Mouse (Mus musculus) gastrocnemius, postnatal 4 days (tissue): ENCODE measurements around the gene S1pr1. TPM values are rescaled to one million over a fixed set of nuclear protein-coding genes. Genes with fewer than 3 reads are reported as not detected.

ENCODE experiments used
- DNase-seq, 2 experiments: peaks; one replicate each; pipeline ENCODE4 v3.0.0; 2021 to 2022; ENCODE audit warnings: low spot score in 2 of 2, mixed read lengths in 2 of 2
- total RNA-seq, 2 experiments: library from RNA; stranded (reverse); gene quantifications; 2 replicates each; pipeline ENCODE4 v1.2.3; 2021

Gene S1pr1
- total RNA-seq, 2 experiments from 2014 or later = 25.4 to 26.6 TPM

DNA sequence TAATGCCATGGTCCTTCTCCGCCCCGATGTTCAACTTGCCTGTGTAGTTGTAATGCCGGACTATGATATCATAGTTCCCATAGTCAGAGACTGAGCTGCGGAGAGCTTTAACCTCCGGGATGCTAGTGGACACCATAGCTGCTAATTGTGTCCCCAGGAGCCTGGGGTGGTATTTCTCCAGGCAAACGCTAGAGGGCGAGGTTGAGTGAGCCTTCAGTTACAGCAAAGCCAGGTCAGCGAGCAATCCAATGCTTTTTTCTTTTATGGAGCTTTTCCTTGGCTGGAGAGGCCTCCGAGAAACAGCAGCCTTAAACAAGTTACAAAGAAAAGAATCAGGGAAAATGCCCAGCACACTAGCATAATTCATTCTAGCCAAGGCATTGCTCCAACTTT, 2.1 kb downstream of the S1pr1 start:
- DNase-seq = peak; percentile 39 to 73

DNA sequence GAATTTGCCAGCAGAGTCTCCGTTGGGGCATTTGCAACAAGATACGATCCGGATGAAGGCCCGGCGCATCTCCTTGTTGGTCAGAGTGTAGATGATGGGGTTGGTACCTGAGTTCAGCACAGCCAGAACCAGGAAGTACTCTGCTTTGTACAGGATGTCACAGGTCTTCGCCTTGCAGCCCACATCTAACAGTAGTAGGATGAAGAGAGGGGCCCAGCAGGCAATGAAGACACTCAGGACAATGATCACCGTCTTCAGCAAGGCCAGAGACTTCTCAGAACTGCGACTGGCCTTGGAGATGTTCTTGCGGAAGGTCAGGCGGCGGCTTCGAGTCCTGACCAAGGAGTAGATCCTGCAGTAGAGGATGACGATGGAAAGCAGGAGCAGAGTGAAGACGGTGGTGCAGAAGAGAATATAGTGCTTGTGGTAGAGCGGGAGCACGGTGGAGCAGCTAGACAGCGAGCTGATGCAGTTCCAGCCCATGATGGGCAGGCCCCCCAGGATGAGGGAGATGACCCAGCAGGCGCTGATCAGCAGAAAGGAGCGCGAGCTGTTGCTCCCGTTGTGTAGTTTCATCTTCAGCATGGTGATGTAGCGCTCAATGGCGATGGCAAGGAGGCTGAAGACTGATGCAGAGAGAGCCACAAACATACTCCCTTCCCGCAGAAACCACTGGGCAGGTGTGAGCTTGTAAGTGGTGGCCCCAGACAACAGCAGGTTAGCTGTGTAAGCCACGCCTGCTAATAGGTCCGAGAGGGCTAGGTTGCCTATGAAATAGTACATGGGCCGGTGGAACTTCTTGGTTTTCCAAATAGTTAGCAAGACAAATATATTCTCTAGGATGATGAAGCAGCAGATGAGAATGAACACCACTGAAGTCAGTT, 2.7 kb downstream of the S1pr1 start:
- no peak for DNase-seq

DNA sequence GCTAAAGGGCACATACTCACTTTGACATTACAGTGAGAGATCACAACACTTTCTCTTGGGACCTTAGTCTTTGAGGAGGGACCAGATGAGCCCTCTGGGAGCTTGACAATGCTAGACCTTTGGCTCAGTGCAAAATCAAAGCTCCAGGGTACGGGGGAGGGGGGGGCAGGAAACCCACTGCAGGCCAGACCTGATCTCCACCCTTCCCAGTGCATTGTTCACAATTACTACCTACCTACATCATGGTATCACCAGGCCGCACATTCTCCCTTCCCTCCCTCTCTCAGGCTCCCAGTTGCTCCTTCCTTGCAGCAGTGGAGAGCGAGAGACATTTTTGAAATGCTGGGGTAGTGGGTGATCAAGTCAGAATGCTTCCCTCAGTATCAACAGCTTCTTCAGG, 3.5 kb downstream of the S1pr1 start:
- DNase-seq = no peak

DNA sequence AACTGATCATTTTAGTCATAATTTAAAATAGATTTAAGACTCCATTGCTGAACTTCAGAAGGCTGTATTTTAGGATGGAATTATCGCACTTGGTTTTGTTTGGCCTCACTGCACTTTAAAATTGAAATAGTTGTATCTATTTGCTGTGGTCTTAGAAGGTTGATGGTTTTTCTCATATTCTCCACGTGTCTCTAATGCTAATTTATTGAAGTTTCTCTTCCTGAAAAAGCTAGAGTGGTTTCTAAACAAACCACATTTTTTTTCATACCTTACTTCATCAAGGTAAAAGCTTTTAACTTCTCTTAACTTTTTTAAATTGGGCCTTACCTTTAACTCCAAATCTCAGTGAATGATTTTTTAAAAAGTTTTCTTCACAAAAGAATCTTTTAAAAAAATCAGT, 4.8 kb downstream of the S1pr1 start:
- no peak for DNase-seq

DNA sequence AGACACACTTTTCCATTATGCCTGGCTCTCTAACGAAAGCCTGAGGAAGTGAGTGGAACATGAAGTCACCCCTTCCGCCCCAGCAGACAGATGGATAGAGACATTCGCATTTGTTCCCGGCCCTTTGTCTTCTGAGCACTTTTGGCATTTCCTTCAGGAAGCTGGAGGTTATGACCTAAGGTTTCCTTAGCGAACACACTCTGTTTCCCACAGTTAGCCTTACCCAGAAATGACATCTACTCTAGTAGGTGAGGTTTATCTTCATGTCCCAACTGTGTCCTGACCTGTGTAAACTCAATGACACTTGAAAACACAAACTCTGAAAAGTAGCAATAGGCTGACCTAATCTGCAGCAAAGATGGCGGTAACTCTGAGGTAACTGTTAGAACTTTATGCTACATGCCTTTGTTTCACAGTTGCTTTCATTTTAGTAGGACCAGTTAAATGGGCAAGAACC, 5.7 kb downstream of the S1pr1 start:
- DNase-seq = no peak

DNA sequence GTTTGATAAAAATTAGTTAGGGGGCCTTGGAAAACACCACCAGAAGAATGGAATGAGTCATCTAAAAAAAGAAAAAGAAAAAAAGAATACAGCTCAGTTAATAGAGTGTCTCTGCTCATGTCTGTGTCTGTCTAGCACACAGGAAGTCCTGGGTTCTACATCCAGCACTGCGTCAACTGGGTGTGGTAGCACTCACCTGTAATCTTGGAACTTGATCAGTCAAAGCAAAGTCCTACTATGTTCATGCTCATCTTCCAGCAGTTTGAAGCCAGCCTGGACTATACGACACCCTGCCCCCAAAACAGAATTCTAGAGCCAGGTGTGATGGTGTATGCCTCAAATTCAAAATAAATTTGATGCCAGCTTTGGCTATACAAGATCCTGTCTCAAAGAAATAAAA, 8.1 kb downstream of the S1pr1 start:
- no peak for DNase-seq

DNA sequence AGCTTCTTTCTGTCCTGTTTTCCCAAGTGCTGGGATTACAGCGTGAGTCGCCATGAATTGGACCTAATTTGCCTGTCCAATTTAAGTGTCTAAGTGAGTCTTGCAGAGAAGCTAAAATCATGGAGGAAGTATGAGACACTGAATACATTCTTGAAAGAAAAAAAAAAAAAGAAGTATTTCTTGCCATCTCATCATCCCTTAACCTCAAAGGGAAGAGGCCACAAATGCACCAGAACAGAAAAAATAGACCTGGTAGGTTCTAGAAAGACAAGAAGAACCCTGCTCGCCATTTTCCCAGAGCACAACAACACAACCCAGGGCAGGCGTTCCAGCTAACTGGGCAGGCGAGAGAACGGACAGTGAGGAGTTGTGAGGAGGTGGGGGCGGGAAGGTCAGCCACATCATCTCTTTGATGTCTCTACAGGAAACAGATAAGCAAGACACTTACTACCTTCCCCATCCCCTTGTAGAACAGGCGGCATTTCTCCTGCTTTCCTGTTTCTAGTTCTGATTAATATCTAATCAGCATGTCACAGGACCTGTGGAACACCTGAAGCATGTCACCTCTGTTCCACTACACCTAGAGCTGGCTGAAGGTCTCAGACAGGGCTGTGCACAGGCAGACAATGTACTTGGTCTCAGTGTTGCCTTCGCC, 10.5 kb downstream of the S1pr1 start:
- DNase-seq = no peak

DNA sequence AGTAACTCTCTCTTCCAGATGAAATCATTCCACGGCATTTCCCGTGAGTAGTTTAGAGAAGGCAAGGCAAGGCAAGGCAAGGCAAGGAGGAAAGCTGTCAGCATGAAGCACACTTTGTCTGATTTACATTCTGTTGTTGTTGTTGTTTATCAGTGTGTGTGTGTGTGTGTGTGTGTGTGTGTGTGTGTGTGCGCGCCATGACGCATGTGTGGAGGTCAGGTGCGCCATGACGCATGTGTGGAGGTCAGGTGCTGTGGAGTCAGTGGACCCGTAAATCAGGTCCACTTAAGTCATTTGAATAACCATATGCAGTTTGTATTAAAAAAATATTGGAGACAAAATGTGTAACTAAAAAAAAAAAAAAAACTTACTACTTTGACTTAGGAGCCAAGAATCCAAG, 11.2 kb downstream of the S1pr1 start:
- no peak for DNase-seq

DNA sequence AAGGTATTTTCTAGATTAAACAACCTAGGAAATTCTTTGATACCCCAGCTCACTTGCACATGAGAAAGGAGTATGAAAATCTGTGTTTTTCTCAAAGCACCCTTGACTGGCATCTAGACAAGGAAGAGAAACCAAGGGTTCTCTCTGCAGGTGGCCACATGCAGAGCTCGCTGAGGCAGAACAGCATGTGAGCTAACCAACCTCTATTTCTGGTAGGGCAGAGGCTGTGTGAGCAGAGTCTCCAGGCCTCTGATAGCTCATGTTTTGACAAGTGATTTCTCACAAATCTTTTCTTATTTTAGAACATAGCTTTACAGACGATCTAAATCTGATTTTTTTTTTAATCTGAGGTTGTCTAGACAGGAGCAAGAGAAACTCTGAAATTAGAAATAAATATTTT, 12.8 kb downstream of the S1pr1 start:
- no peak for DNase-seq

DNA sequence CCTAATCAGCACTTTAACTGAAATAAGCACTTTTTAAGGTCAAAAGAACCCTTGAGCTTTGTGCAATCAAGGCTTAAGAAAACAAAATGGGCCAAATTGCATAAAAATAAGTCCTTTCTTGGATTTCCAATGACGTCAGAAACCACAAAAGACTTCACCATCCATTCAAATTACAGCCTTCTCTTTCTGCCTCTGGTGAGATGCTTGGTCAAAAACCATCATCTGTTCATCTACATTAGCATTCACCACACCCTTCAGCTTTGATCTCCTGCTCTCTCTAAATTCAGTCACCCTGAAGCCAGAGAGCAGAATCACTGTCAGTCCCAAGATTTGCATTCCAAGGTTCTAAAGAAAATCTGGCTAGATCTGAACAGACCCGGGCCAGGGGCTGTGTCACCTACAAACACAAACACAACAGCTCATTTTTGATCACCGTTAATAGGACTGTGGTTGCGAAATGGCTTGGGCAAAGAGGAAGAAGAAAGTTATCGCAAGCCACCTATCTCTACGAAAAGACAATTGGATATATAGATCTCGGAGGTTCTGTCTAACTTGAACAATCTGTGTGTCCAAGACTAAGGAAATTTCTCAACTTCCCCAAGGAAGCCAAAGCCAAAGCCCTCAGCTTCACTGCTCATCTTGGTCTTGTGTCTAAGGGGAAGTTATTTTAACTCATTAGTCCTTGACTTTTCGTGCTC, 19.5 kb downstream of the S1pr1 start:
- no peak for DNase-seq

DNA sequence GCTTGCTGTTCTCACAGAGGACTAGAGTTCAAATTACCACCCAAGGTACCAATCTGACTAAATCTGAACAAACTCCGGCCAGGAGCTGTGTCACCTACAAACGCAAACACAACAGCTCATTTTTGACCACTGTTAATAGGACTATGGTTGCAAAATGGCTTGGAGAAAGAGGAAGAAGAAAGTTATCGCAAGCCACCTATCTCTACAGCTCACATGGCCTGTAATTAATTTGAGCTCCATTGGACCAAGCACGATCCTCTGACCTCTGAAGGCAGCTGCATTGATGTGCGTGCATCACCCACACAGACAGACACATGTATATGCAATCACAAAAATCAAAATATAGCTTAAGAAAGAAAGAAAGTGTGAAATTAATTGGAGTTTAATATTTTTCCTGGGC, 20.7 kb downstream of the S1pr1 start:
- DNase-seq = no peak

DNA sequence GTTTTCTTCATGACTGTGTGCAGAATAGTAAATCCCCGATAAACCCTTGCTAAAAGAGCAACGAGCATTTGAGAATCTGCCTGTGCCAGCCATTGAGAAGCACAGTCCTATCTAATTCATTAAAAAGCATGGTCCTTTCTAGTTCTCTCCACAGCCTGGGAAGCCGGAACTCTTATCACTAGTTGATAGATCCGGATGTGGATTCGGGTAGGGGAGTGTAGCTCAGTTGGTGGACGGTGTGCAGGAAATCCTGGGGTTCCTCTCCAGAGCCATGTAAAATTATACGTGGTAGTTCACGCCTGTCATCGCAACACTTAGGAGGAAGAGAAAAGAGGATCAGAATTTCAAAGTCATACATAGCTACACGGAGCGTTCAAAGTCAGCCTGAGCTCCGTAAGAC, 21.5 kb downstream of the S1pr1 start:
- no peak for DNase-seq

DNA sequence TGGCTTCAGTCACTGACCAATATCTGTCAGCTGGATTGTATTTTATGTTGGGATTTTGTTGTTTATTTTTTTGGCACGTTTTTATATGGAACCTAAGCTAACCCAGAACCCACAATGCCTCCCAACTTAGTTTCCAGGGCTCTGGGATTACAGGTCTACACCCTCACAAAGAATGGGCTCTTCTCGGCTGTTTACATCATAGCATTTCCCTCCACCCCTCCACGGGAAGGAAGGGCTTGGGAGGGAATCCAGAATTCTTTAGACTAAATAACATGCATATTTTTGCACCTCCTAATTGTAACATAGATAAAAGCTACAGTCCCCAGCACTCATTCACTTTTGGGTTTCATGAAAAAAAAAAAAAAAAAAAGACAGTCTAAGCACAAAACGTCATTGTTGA, 22.0 kb downstream of the S1pr1 start:
- no peak for DNase-seq

DNA sequence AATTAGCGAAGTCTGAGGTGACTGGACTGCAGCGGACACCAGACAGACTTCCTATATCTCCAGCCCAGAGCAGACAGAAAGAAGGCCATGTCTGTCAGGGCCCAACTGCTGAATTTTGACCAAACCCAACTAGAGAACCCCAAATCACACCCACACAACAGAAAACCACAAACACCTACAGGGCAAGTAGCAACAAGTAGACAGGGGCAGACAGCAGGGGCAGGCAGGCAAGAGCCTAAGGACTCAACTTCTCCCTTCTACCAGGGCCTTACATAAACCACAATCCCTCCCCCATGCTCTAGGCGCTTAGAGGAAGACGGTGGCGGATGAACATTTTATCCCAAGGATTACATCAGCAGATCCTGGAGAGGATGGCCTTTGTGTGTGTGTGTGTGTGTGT, 22.5 kb downstream of the S1pr1 start:
- no peak for DNase-seq

DNA sequence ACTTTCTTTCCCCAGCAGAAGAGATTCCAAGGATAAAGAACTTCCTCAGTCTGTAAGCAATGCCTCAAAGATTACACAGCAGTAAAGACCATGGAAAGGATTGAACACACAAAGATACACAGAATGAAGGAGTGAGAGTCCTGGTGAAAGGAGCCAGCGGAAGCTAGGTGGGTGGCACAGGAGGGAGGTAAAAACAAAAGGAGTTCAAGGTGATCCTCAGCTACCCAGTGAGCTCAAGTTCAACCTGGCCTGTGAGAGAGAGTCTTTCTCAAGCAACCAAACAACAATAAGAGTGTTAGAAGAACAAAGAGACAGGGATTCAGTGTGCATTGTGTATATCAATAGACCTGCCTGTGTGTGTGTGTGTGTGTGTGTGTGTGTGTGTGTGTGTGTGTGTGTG, 25.0 kb downstream of the S1pr1 start:
- no peak for DNase-seq

DNA sequence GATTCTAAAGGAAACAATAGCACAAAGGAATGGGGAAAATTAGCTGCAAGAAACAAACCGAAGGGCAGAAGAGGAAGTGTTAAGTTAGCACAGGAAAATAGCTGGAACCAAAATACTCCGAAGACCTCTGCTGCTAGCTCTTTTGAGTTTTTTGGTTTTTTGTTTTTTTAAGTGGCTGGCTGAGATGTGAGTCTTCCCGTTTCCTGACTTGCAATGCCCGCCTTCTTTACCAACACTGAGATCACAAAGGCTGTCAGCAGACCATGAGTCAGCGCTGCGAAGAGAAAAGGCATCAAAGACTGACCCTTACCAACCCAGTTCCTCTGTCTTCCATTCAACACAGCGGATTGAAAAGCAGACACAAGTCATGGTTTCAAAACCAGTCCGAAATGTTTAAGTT, 25.5 kb downstream of the S1pr1 start:
- no peak for DNase-seq

DNA sequence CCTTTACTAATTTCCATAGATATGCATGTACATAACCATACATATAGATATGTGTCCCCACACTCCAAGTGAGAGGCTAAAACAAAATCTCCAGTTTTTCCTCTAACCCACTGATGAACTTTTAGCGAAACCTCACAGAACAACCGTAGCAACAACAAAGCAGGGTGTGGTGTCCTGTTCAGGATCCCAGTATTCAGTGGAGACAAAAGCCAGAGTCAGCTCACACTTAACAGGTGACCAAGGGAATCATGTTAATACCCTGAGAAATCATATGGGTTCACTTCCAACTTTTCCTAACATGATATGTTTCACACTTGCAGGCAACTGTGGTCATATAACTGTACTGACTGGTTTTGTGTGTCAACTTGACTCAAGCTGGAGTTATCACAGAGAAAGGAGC, 27.1 kb downstream of the S1pr1 start:
- DNase-seq = no peak

DNA sequence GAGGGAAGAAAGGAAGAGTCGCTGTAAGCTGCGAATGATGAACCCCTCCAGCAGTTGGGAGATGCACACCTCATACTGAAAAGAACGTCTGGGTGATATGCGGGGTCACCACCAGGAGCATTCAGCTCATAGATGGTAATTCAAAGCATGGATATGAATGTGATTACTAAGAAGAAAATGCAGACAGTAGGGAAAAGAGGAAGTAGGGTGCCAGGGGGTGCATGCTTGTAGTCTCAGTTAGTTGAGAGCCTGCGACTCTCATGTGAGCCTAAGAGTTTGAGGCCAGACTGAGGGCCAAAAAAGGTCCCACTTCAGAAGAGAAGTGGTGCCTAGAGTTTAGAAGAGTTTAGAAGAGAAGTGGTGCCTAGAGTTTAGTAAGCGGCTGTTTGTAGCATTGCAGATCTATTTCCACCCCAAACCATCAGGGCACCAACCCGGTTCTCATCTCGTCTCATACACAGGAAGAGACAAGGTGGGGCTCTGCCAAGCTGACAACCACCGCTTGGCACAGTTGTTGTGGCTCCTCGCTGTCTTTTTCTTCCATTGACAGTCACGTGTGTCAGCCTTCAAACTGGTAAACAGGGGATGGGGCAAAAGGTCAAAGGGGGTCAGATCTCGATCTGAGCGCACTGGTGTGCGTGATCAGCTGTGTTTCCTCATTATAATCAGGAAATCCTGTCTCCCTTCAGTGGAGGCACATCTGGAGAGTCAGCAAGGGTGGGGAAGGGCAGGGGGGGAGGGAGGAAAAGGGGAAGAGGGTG, 32.4 kb downstream of the S1pr1 start:
- no peak for DNase-seq

DNA sequence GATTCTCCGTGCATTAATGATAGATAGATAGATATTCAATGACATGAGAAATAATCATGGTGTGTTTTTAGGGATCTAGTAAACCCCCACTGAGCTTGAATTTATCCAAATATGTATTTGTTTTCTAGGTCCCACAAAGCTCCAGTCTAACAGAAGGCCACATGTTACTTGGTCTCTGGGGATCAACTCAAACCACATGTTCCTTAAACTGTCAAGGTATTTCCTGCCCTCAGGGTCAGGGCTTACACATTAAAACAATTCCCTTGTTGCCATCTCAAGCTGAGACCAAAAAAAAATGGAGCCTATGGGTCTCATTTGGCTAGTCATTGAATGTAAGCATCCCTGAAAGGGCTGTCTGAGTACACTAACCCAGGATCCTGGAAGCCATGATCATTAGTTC, 33.7 kb downstream of the S1pr1 start:
- DNase-seq = no peak

DNA sequence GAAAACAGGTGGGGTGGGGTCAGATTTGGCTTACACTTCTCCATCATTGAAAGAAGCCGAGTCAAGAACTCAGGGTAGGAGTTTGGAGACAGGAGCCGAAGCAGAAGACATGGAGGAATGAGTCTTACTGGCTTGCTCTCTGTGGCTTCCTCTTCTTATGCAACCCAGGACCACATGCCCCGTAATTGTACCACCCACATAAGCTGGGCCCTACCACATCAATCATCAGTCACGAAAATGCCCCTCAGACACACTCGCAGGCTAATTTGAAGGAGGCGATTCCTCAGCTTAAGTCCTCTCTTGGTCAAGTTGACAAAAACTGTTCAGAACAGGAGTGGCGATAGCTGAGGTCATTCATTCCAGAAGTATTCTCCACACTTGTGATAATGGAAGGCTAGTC, 35.9 kb downstream of the S1pr1 start:
- DNase-seq = no peak
